12 mouse cellular contexts compared by ENCODE assay signal in the genomic region with DNA sequence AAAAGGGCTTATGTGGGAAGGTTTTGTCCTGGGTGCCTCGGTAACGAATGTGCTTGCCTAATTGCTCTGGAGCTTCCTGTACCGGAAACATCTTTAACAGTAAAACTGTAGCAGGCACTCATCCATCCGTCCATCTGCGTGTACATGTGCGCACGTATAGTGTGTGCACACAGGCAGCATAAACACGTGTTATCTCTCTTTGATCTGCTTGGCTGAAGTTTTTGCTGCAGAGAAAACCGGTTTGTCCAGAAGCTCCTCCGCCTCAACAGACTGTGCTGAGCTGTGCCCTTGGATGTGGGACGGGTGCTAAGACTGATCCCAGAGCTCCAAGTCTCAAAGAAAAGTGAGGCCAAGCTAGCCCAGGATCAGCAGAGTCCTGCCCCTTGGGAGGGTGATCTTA.
DNase-seq lines count a peak whose midpoint lies in the region; ATAC-seq lines count a peak whose summit lies in the region.
"Had no signal": no experiment of that assay in that cellular context is flagged by ENCODE, and none has a peak within 500 bp of the region (broad histone marks: within the 10 kb centered on the region; RNA-seq: fewer than 3 reads in every experiment).

No protein-coding gene starts in this region.

- peaks cover 38% of the 10 kb centered on the region for H3K4me1 ChIP-seq in hindbrain, embryonic 10.5 days (replicated peaks)
- peaks cover 20% of the 10 kb centered on the region for H3K4me1 ChIP-seq in hindbrain, embryonic 14.5 days (replicated peaks; ENCODE audit: control insufficient read depth, insufficient read depth, low read length)
- H3K4me1 ChIP-seq in embryonic facial prominence, embryonic 12.5 days = 0 out of 2 replicates have a peak, but pooled peaks cover 21% of the 10 kb centered on the region
- H3K4me1 ChIP-seq in kidney, embryonic 16.5 days (ENCODE audit: insufficient read depth, low read length) = peaks cover 32% of the 10 kb centered on the region

- H3K27ac ChIP-seq in hindbrain, embryonic 10.5 days = 0 out of 2 replicates have a peak overlapping the region, but pooled peaks have one; percentile 29
- no peak overlapping the region for H3K27ac ChIP-seq in hindbrain, embryonic 14.5 days
- 0 out of 2 replicates have a peak overlapping the region, but pooled peaks have one; percentile 46 for H3K27ac ChIP-seq in embryonic facial prominence, embryonic 12.5 days
- peak overlapping the region; percentile 70 for H3K27ac ChIP-seq in kidney, embryonic 16.5 days (ENCODE audit: low read length)
- H3K27ac ChIP-seq: neural tube, embryonic 13.5 days had no signal

- no peak overlapping the region for H3K4me2 ChIP-seq in hindbrain, embryonic 14.5 days (replicated peaks)
- no peak overlapping the region for H3K4me2 ChIP-seq in embryonic facial prominence, embryonic 12.5 days (replicated peaks)
- no peak overlapping the region for H3K4me2 ChIP-seq in kidney, embryonic 16.5 days (replicated peaks; ENCODE audit: low read depth, low read length)
- H3K4me2 ChIP-seq: neural tube, embryonic 13.5 days had no signal

- no peak overlapping the region for H3K4me3 ChIP-seq in hindbrain, embryonic 10.5 days
- no peak overlapping the region for H3K4me3 ChIP-seq in hindbrain, embryonic 14.5 days (replicated peaks; ENCODE audit: low read length)
- H3K4me3 ChIP-seq in embryonic facial prominence, embryonic 12.5 days = no peak overlapping the region
- H3K4me3 ChIP-seq in kidney, embryonic 16.5 days (ENCODE audit: low read length) = no peak overlapping the region
- H3K4me3 ChIP-seq: megakaryocyte, embryonic 14.5 days; neural tube, embryonic 13.5 days had no signal

- H3K9ac ChIP-seq in hindbrain, embryonic 14.5 days = no peak overlapping the region
- no peak overlapping the region for H3K9ac ChIP-seq in embryonic facial prominence, embryonic 12.5 days
- H3K9ac ChIP-seq in kidney, embryonic 16.5 days (replicated peaks; ENCODE audit: low read length) = no peak overlapping the region
- H3K9ac ChIP-seq: neural tube, embryonic 13.5 days had no signal

- H3K27me3 ChIP-seq in hindbrain, embryonic 10.5 days (ENCODE audit: insufficient read depth, poor library complexity, severe bottlenecking) = no peaks in the 10 kb centered on the region
- H3K27me3 ChIP-seq in hindbrain, embryonic 14.5 days (ENCODE audit: control insufficient read depth, insufficient read depth, low read length) = no peaks in the 10 kb centered on the region
- H3K27me3 ChIP-seq in embryonic facial prominence, embryonic 12.5 days = no peaks in the 10 kb centered on the region
- H3K27me3 ChIP-seq in kidney, embryonic 16.5 days (ENCODE audit: insufficient read depth, low read length) = no peaks in the 10 kb centered on the region
- H3K27me3 ChIP-seq: neural tube, embryonic 13.5 days had no signal

- no peak for ATAC-seq in hindbrain, embryonic 14.5 days (ENCODE audit: low FRiP score)
- peak; percentile 48; the same call in 1 of the 2 replicates for ATAC-seq in embryonic facial prominence, embryonic 12.5 days (ENCODE audit: insufficient number of reproducible peaks, insufficient read depth, low FRiP score, low TSS enrichment)
- ATAC-seq in kidney, embryonic 16.5 days (ENCODE audit: low FRiP score, low TSS enrichment) = peak; percentile 59; the same call in 1 of the 2 replicates
- ATAC-seq in megakaryocyte progenitor cell, adult 5-6 weeks (replicated peaks; ENCODE audit: poor library complexity) = peak; percentile 64

- H3K36me3 ChIP-seq in hindbrain, embryonic 10.5 days = no peaks in the 10 kb centered on the region
- no peaks in the 10 kb centered on the region for H3K36me3 ChIP-seq in hindbrain, embryonic 14.5 days (replicated peaks; ENCODE audit: control insufficient read depth, insufficient read depth)
- H3K36me3 ChIP-seq in embryonic facial prominence, embryonic 12.5 days = no peaks in the 10 kb centered on the region
- no peaks in the 10 kb centered on the region for H3K36me3 ChIP-seq in kidney, embryonic 16.5 days (ENCODE audit: insufficient read depth, low read length)
- H3K36me3 ChIP-seq: neural tube, embryonic 13.5 days had no signal

- 81% methylated on average over 11 of the region's 11 CpGs for WGBS in hindbrain, embryonic 10.5 days
- 85% methylated on average over 11 of the region's 11 CpGs for WGBS in hindbrain, embryonic 14.5 days
- WGBS in embryonic facial prominence, embryonic 12.5 days = 70% methylated on average over 11 of the region's 11 CpGs
- 50% methylated on average over 11 of the region's 11 CpGs for WGBS in kidney, embryonic 16.5 days

- no peak for DNase-seq in hindbrain, embryonic 10.5 days (ENCODE audit: low spot score)
- no peak for DNase-seq in hindbrain, embryonic 14.5 days (ENCODE audit: low spot score)
- DNase-seq in adrenal gland, postnatal 4 days (ENCODE audit: low spot score in 2 of 2) = no peak
- DNase-seq in left cerebral cortex, adult 18-20 months (ENCODE audit: low spot score in 2 of 2) = no peak
- no peak for DNase-seq in adrenal gland, adult (ENCODE audit: inconsistent age in 2 of 2, low spot score in 1 of 2)
- DNase-seq: B cell, adult 2 months; gastrocnemius, postnatal 25 days had no signal

- no peaks in the 10 kb centered on the region for H3K9me3 ChIP-seq in hindbrain, embryonic 10.5 days
- H3K9me3 ChIP-seq in hindbrain, embryonic 14.5 days (ENCODE audit: control insufficient read depth, low read length) = no peaks in the 10 kb centered on the region
- H3K9me3 ChIP-seq in embryonic facial prominence, embryonic 12.5 days = no peaks in the 10 kb centered on the region
- H3K9me3 ChIP-seq in kidney, embryonic 16.5 days (ENCODE audit: low read length) = no peaks in the 10 kb centered on the region
- H3K9me3 ChIP-seq: neural tube, embryonic 13.5 days had no signal
